Mouse (Mus musculus): Measurements from ENCODE around the gene Arl4a. TPM values are rescaled to one million over a fixed set of nuclear protein-coding genes. Genes with fewer than 3 reads are reported as not detected.

Arl4a gene
- polyA plus RNA-seq, 1 experiment = 62.1 TPM

DNA sequence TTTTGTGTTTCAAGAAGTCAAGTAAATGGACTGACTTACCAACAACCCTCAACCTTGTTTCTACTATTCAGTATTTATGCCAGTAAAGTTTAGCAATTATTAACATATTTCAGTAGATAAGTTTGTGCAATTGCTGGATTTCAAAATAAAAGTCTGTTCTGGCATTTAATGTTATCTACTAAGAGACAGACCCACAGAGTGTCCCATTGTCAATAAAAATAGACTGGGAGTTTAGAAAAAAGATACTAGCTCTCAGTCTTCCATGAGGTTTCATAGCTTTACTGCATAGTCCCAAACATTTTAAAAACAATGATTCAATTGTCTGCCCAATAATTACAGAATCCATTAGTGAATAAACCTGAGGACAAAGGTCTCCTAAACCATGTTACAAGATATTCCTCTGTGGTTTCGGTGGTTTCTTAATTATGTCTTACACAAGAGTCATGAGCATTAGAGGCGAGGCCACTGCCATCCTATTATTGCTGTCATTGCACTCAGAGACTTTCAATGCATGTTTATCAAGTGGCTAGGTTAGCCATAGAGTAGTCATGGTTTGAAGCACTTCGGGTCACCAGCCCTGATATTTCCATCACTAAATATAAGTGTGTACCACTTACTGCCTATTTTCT is 14.7 kb downstream of the Arl4a start:
- TF ChIP-seq GATA1 (IDR thresholded peaks at IDR 0.05; ENCODE audit: low read length) = no peak

DNA sequence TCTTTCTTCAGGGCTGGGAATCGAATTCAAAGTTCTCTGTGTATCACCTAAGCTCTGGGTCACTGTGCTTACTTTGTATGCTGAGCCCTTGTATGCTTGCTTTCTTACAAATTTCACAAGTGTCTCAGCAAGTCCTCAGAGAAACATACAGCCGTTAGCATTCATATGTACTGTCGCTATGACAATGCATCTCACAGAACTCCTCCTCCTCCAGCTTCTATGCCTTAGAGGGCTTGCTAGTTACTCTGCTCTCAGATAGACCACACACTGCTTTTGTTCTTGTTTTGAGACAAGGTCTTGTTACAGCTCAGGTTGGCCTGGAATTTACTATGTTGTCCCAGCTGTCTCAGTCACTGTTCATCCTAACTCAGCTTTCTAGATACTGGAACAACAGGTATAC is 15.5 kb downstream of the Arl4a start:
- no peak for TF ChIP-seq GATA1 (IDR thresholded peaks at IDR 0.05; ENCODE audit: low read length)

DNA sequence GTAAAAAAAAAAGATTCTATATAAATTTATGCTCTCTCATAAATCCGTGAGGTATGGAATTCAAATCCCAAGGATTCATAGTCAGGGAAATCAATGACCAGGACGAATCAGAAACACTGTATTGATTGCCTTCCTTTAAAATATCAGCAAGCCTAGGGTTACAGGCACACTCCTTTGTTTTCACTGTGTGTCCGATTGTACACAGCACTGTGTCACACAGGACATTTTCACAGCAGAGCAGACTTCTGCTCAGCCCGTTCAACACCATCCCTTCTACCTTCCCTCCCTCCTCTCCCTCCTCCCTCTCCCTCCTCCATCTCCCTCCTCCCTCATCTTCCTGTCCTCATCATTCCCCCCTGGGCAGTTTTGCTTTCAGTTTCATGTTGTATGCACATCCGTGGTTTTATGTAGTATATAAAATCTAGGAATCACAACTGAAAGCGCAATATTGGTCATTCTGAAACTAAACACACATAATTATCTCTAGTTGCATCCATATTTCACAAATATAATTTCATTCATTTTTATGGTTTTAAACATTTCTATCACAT is 19.8 kb downstream of the Arl4a start:
- TF ChIP-seq GATA1 (IDR thresholded peaks at IDR 0.05; ENCODE audit: low read length) = no peak

DNA sequence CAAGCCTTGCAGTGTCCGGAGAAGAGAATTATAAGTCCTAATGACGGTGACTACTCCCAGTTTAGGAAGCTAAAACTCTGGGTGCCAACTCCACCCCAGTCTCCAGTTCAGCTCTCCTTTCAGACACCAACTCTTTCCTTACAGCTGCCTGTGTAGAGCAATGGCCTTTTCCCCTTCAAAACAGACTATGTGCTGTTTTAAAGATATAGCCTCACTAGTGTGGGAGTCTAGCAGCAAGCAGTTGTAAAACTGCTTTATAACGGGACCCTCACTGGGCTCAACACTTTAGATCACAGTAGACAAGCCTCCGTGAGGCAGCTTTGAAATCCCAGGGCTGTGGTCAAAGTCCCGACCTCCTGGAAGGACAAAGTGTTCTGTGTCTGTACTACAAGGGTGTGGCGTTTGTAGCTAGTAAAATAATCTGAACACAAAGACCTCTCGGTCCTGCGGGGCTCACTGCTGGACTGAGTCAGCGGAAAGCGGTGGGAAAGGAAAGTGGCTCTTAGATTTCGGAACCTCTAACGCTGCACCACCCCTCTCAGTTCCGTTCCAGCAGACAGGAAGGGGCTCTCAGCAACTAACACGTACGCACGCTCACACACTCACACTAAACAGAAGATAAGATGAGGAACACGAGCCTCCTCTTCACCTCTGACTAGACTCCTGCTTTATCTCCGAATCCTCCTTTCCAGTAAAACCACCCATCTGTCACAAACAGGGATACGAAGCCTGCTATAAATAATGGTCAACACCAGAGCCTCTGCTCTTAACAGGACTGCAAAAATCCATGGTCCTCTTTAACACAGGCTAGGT is 21.0 kb downstream of the Arl4a start:
- peak; percentile 83 for TF ChIP-seq GATA1 (IDR thresholded peaks at IDR 0.05; ENCODE audit: low read length)

DNA sequence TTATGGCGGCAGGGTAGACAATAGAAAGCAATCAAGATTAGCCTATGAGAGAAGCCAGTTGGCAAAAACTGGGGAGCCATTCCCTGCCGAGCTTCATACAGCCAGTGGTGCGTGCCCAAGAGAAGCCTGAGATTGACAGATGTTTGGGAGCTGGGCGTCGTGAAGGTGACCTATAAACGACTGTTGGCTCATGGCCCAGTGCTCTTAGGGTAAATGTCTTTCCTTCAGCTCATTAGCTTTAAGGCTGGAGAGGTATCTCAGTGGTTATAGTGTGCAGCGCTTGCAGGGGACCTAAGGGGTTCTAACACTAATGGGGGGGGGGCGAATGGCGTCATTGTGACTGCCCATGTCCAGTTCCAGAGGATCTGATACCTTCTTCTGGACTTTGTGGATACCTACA is 21.8 kb downstream of the Arl4a start:
- no peak for TF ChIP-seq GATA1 (IDR thresholded peaks at IDR 0.05; ENCODE audit: low read length)

DNA sequence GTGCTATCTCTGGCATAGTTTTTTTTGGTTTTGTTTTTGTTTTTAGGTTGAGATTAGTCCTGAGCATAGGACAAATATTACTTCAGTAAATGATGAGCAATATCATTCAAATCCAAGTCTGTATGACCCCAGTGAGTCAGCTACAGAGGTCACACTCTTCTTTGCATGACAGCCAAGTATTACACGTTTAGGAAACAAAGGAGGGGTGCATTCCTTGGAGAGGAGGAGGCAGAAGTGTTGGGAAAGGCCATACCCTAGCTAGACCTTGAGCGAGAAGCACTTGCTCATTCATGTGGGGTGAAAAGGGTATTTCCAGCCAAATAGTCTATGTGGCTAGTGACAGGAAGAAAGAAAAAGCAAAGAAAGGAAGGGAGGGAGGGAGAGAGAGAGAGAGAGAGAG is 28.0 kb downstream of the Arl4a start:
- TF ChIP-seq GATA1 (IDR thresholded peaks at IDR 0.05; ENCODE audit: low read length) = no peak

DNA sequence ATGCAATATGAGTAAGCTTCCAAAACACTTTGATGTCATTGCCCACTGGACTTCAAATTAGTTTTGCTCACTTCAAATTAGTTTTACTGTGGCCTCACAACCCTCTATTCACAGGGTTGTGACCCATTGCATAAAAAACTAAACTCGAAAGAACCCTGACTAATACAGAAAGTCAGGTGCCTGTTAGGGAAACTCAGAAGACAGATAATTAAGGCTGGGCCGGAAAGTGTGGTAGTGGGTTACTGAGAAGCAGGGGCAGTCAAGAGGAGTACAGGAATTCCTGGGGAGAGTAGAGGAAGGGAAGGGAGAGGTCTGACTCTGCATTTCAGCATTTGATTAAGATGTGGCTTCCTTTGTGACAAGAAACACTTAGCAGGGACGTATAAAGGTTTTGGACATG is 29.4 kb downstream of the Arl4a start:
- no peak for TF ChIP-seq GATA1 (IDR thresholded peaks at IDR 0.05; ENCODE audit: low read length)

DNA sequence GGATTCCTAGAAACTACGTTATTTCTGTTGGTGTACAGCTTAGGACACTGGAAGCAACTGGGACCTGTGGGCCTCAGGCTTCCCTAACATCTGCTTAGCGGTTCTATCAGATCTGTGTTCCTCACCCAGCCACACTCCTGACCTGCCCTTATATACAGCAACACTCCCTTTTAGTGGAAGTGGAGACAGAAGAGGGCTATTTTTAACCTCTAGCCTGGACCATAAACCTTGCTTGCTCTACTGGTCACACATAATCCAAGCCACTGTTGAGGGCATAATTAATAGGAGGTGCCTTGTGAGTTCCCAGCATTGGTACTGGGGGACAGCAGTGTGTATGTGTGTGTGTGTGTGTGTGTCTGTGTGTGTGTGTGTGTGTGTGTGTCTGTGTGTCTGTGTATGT is 33.1 kb downstream of the Arl4a start:
- no peak for TF ChIP-seq GATA1 (IDR thresholded peaks at IDR 0.05; ENCODE audit: low read length)

DNA sequence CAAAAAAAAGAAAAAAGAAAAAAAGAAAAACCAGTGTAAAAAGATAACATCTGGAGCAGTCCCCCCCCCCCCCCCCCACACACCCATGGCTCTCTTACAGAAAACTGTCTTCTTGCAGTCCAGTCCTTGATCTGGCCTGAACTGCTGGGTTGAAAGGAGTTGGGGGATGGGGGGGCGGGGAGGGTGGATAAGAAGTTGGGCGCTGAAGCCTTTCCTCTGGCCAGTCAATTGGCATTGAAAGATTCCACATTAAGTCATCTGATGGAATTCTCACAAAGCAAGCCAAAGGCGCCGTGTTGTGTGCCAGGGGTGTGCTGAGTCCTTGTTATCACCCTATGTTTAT is 39.0 kb downstream of the Arl4a start:
- no peak for TF ChIP-seq GATA1 (IDR thresholded peaks at IDR 0.05; ENCODE audit: low read length)

DNA sequence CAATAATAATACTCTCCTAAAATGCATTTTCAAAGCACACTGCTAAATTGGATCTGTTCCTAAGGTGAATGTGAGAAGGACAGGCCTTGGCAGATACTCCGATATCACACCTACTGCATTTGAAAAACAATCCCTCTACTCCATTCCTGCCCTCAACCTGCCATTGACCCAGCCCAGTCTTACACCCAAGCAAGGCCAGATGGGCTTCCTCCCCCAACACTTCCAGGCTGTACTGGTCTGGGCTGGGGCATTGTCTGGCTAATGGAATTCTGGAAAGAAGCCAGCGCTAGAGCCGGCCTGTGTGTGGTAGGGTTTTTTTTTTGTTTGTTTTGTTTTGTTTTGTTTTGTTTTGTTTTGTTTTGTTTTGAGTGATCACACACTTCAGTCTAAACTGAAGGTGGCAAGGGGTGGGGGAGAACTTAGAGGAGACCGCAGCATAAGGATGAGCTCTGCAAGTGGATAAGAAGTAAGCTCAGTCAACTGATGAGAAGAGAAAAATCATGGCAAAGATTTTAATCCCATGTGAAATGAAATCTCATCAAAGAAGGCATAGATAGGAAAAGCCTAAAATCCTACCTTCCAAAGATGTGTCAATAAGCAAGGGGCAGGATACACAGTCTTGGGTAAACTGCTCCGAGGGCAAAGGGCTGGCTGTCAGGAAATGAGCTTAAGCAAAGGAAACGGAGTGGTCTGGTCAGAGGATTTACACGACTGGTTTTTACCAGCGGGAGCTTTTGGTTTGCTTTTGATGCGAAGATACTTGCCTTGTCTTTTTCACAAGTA is 39.6 kb downstream of the Arl4a start:
- no peak for TF ChIP-seq GATA1 (IDR thresholded peaks at IDR 0.05; ENCODE audit: low read length)

DNA sequence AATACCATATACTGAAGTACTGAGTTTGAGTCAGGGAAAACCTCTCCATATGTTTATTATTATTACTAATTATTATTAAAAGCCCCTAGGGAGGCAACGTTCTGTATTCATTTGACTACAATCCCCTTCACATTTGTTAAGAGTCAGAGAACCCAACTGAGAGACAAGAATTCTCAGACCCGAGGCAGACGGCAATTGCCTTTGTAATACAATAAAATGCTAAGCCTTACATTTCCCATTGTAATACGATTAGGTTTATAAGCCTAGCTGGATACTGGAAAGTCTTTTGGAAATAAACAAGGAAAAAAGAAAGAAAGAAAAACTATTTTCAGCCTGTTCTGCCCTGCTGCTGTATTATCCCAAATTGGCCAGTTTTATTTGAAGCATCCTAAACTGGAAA is 40.2 kb downstream of the Arl4a start:
- TF ChIP-seq GATA1 (IDR thresholded peaks at IDR 0.05; ENCODE audit: low read length) = no peak

DNA sequence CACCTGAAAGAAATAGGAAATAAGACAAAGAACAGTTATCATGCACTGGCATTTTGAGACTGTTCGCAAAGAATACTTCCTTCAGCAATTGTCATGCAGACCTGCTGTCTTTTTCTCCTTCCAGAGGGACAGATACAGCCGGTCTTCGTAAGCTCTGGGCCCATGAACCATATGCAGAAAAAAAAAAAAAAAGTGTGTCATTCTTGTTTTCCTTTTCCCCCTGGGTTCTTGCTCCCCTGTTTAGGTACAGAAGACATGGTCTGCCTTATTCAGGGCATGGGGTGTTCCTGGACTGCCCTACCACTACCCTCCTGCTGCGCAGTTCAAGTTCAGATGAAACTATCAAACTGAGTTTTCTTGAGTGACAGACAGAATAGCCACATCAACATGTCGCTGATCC is 41.8 kb downstream of the Arl4a start:
- TF ChIP-seq GATA1 (IDR thresholded peaks at IDR 0.05; ENCODE audit: low read length) = no peak

DNA sequence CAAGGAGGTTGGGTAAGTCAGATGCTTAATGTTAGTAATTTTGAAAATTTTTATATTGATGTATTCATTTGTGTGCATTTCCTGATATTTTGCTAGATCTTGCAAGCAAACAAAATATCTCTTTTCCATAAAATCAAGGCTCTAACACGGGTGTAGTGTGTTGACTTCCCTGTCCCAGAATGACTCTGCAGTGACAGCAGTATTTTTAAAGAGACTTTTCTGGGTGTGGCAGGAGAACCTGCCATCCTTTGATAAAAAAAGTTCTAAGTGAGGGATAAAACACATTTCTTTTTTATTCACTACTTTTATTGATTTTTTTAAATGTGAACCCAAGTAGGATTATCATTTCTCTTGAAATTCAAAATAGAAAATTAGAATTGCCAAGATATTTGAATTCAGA is 42.2 kb downstream of the Arl4a start:
- TF ChIP-seq GATA1 (IDR thresholded peaks at IDR 0.05; ENCODE audit: low read length) = no peak

DNA sequence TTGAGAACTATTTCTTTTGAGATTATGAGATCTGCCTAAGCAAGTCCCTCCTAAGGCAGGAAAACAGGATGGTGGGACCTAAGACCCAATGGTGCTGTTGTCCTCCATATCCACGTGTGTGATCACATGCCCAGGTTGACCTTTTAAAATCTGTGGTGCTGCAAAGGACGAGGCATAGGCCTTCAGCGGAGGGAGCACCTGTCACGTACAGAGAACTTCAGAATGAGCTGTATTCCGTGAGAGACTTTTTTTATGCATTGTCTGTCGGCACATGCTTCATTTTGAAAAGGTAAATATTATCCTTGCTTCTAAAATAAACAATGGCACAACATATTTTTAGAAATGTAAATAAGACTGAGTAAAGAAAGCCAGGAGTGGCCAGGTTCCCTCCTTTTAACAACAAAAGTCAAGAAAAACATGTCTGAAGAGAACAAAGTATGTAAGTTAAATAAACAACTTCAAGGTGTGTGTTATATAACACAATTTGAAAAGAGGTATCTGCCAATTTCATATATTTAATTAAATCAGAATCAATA is 45.0 kb downstream of the Arl4a start:
- TF ChIP-seq GATA1 (IDR thresholded peaks at IDR 0.05; ENCODE audit: low read length) = no peak

DNA sequence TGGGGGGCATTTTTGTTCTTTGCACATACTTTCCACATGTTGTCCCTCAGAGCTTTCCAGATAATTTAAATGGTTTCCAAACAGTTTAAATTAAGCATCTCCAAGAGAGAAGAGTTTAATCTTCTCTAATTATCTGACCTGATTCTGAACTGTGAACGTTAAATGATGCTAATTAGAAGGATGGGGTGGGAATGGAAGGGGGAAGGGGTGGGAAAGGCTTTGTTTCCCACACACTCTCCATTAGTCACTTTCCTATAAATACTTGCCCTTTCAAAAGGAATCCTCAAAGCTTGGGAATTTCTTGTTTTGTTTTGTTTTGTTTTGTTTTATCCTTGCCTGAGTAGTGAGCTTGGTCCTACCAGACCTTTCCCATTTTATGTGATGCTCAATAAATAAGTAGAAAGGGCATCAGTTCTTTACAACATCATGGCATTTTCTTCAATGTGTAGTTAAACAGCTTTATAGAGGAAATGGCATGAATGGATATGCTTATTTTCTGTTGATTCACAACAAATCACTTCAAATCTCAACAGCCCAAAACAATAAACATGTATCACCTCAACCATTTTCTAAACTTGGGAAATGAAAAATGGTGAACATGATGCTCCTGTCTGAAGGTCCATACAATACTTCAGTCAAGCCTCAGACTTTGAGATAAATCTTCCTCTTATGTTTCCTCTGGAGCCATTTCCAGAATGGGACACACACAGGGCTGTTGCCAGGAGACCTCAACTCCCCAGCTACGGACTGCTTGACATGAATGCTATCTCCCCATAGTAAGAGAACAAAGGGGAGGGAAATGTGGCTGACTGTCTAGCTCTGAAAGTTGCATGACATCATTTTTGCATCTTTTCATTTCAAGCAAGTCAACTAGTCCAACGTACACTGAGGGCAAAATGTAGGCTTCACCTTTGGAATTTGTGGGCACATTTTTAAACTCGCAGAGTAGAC is 46.7 kb downstream of the Arl4a start:
- no peak for TF ChIP-seq GATA1 (IDR thresholded peaks at IDR 0.05; ENCODE audit: low read length)
